Mouse (Mus musculus): Measurements from ENCODE around the gene Crybb1.

The Crybb1 gene

GRCm38 (mm10) chr5:112237866-112238570 lies 17.6 kb upstream of the Crybb1 start:
- DNase-seq (ENCODE audit: low read depth, low spot score), result no peak

GRCm38 (mm10) chr5:112238781-112239482 lies 16.7 kb upstream of the Crybb1 start:
- DNase-seq (ENCODE audit: low read depth, low spot score), result peak; percentile 75

GRCm38 (mm10) chr5:112240761-112241160 lies 14.9 kb upstream of the Crybb1 start:
- peak; percentile 89 for DNase-seq (ENCODE audit: low read depth, low spot score)

- no peak for DNase-seq (ENCODE audit: low read depth, low spot score)
These were observed 13.8 kb upstream of the Crybb1 start for GRCm38 (mm10) chr5:112241849-112242248.

GRCm38 (mm10) chr5:112242361-112242778 lies 13.2 kb upstream of the Crybb1 start:
- no peak for DNase-seq (ENCODE audit: low read depth, low spot score)

GRCm38 (mm10) chr5:112243041-112243440 lies 12.6 kb upstream of the Crybb1 start:
- no peak for DNase-seq (ENCODE audit: low read depth, low spot score)

GRCm38 (mm10) chr5:112243539-112244274 lies 11.9 kb upstream of the Crybb1 start:
- no peak for DNase-seq (ENCODE audit: low read depth, low spot score)

GRCm38 (mm10) chr5:112244275-112244562 lies 11.4 kb upstream of the Crybb1 start:
- DNase-seq (ENCODE audit: low read depth, low spot score), result no peak

- DNase-seq (ENCODE audit: low read depth, low spot score), result no peak
These were observed 10.6 kb upstream of the Crybb1 start for GRCm38 (mm10) chr5:112244890-112245615.

GRCm38 (mm10) chr5:112247399-112247798 lies 8.2 kb upstream of the Crybb1 start:
- no peak for DNase-seq (ENCODE audit: low read depth, low spot score)

- DNase-seq (ENCODE audit: low read depth, low spot score), result no peak
These were observed 6.5 kb upstream of the Crybb1 start for GRCm38 (mm10) chr5:112249106-112249505.

- DNase-seq (ENCODE audit: low read depth, low spot score), result no peak
These were observed 3.2 kb upstream of the Crybb1 start, which contains the start of gene Cryba4 for GRCm38 (mm10) chr5:112252400-112252799. Gene Cryba4, minus strand, starts transcription at chr5:112252518.

GRCm38 (mm10) chr5:112253169-112253568 lies 2.4 kb upstream of the Crybb1 start:
- DNase-seq (ENCODE audit: low read depth, low spot score), result no peak

GRCm38 (mm10) chr5:112254282-112254806 lies 1.3 kb upstream of the Crybb1 start:
- no peak for DNase-seq (ENCODE audit: low read depth, low spot score)

- DNase-seq (ENCODE audit: low read depth, low spot score), result no peak
These were observed 842 bp downstream of the Crybb1 start for GRCm38 (mm10) chr5:112256457-112256856.

- DNase-seq (ENCODE audit: low read depth, low spot score), result no peak
These were observed 2.3 kb downstream of the Crybb1 start for GRCm38 (mm10) chr5:112257896-112258295.

- no peak for DNase-seq (ENCODE audit: low read depth, low spot score)
These were observed 4.4 kb downstream of the Crybb1 start for GRCm38 (mm10) chr5:112259862-112260650.

- no peak for DNase-seq (ENCODE audit: low read depth, low spot score)
These were observed 5.2 kb downstream of the Crybb1 start for GRCm38 (mm10) chr5:112260818-112261217.

GRCm38 (mm10) chr5:112264099-112264498 lies 8.5 kb downstream of the Crybb1 start:
- DNase-seq (ENCODE audit: low read depth, low spot score), result no peak

- DNase-seq (ENCODE audit: low read depth, low spot score), result no peak
These were observed 9.5 kb downstream of the Crybb1 start for GRCm38 (mm10) chr5:112265110-112265509.

- peak; percentile 46 for DNase-seq (ENCODE audit: low read depth, low spot score)
These were observed 9.9 kb downstream of the Crybb1 start for GRCm38 (mm10) chr5:112265515-112265914.

Data from mesoderm, embryonic 11.5 days (tissue).